Mouse (Mus musculus) cerebellum, adult 11 months (tissue): Measurements from ENCODE around the gene Mpp6.

ENCODE experiments used
- DNase-seq: peaks from one replicate; pipeline ENCODE4 v3.0.0; 2022

The Mpp6 gene

DNA sequence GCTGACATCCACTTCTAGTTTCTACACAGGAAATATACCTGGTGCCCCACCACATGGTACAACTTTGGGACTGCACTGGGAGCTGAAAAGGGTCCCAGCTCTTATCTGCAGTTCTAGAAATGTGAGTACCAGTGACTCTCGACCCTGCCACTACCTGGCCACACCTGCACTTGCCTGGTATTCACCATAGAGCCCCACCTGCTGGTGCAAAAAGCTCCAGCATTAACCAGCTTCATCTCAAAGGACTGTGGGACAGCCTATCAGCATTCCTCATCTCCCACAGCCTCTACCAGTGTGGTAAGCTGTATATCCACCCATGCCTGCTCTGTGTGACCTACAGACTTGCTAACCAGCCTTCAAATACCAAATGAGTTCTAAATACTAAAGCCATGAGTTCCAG is 122.9 kb downstream of the Mpp6 start:
- no peak for DNase-seq

GRCm38 (mm10) chr6:50237963-50238362 is 127.9 kb downstream of the Mpp6 start:
- no peak for DNase-seq

DNA sequence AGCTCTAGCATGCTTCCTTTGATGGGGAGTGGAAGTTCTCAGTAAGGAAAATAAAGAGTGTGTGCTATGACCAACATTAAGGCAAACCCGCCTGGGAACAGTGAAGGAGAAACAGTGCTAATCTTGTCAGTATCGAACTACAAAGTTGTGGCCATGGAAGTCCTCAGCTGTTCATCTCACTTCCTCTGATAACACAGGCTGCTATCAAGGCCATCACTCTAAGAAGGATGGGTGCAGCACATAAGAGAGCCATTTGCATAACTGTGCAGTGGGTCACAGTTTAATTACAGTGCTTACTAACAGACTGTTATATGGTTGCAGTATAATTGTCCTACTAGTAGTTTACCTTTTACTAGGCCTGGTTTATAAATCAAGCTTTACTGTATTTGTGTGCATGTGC is 129.9 kb downstream of the Mpp6 start:
- DNase-seq: no peak

GRCm38 (mm10) chr6:50240437-50240836 is 130.4 kb downstream of the Mpp6 start:
- no peak for DNase-seq

DNA sequence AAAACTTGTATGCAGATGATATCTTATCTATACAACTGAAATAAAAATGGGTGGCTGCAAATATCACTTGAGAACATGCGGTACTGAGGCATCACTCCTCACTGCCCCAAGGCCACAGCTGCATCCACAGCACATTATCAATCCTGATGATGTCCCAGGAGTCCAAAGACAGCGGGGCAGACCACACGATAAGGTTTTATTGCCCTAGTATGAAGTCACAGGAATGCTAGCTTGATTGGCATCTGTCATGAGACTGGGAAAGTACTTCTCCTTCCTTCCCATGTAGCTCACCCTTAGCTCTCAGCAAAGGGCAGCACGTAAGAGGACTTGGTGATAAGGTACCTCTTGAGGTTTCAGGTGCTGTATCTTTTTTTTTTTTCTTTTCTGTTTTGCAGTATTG is 134.1 kb downstream of the Mpp6 start:
- no peak for DNase-seq

GRCm38 (mm10) chr6:50244967-50245366 is 134.9 kb downstream of the Mpp6 start:
- DNase-seq: no peak

- no peak for DNase-seq
These were observed 137.3 kb downstream of the Mpp6 start for GRCm38 (mm10) chr6:50247356-50247755.

GRCm38 (mm10) chr6:50247791-50248190 is 137.8 kb downstream of the Mpp6 start:
- DNase-seq: no peak
